Mouse (Mus musculus) heart, adult 18-20 months (tissue): ENCODE data around the gene Egfl6. TPM values are rescaled to one million over a fixed set of nuclear protein-coding genes. Genes with fewer than 3 reads are reported as not detected.

Experiments used
- DNase-seq, 2 experiments: peaks; one replicate each; pipeline ENCODE4 v3.0.0; 2021 to 2022; ENCODE audit warnings: mixed read lengths in 1 of 2
- total RNA-seq, 2 experiments: library from RNA; stranded (reverse); gene quantifications; 2 replicates each; pipeline ENCODE4 v1.2.3; 2021

Egfl6 gene
- total RNA-seq, 2 experiments from 2014 or later, result 0.12 to 0.21 TPM

DNA sequence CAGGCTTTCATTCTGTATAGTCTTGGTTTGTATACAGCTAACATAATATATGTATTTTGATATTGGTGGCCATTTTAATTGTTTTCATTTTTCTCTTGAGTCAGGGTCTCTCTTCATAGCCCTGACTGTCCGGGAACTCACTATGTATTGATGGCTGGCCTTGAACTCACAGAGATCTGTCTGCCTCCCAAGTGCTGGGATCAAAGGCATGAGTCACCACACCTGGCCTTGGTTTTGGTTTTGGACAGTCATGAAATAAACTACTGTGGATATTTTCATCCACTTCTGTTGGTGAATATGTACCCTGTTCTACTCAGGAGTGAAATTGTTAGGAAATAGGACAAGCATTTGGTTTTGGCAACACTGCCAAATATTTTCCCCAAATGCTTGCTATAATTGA lies 68.9 kb downstream of the Egfl6 start:
- DNase-seq, result no peak

DNA sequence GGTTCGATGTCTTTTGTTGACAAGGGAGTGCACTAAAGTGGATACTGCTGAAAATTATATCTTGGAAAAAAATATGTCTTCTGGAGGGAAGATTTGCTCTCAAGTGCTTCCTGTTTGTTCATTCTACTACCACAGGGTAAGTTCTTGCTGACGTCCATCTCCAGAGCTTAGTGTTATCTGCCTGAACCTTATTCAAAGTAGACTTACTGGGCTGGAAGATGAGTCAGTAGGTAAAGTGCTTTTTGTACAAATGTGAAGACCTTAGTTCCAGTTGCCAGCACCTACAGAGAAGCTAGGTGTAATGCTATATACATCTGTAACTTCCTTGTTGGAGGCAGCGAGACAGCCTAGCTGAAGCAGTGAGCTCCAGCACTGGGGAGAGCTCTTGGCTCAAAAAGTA lies 69.6 kb downstream of the Egfl6 start:
- no peak for DNase-seq

DNA sequence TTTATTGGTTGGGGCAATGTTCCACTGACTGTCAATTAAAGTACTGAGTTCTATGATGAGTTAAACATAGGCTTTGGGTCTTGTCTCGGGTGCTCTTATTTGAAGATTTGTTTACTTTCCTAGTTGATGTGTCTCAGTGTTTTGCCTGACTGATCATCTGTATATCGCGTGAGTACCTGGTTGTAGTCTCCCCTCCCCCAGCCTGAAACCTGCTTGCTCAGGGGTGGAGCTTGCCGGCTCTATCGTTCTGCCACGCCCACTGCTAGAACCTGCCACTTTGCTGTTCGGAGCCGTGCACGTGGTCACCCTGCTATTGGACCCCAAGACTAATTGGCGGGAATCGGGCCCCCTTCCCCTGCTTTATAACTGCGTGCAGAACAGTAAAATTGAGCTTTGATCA lies 71.5 kb downstream of the Egfl6 start:
- DNase-seq, result peak in 1 of 2 experiments; percentile 2

DNA sequence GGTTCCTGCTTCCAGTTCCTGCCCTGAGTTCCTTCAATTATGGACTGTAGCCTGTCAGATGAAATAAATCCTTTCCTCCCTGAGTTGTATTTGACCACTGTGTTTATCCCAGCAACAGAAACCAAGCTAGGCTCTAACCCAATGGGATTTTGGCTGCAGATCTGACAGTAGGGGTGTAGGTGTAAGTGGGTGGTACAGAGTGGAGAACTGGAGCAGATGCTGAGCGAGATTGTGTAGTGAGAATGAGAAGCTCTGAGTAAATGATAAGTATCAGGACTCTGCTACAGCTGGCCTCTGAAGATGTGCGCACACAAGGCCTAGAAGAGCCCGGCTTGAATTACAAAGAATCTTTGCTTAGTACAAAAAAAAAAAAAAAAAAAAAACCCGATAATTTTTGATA lies 73.4 kb downstream of the Egfl6 start:
- no peak for DNase-seq

DNA sequence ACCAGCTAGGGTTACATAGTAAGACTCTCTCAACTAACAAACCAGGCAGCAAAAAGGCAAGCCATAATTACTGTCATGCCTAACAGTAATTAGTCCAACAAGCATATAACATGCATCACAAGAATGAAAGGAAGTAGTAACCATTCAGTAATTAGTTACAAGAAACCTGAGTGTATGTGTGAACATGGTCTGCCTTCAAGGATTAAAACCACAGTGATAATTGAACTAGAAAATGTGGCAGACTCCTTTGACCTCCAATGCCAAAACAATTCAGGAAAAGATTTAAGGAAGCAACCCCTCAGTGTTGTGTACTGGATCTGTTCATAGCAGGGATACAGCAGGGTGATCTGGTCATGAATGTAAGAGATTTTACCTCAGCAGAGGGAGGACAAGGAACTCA lies 74.4 kb downstream of the Egfl6 start:
- DNase-seq, result no peak

DNA sequence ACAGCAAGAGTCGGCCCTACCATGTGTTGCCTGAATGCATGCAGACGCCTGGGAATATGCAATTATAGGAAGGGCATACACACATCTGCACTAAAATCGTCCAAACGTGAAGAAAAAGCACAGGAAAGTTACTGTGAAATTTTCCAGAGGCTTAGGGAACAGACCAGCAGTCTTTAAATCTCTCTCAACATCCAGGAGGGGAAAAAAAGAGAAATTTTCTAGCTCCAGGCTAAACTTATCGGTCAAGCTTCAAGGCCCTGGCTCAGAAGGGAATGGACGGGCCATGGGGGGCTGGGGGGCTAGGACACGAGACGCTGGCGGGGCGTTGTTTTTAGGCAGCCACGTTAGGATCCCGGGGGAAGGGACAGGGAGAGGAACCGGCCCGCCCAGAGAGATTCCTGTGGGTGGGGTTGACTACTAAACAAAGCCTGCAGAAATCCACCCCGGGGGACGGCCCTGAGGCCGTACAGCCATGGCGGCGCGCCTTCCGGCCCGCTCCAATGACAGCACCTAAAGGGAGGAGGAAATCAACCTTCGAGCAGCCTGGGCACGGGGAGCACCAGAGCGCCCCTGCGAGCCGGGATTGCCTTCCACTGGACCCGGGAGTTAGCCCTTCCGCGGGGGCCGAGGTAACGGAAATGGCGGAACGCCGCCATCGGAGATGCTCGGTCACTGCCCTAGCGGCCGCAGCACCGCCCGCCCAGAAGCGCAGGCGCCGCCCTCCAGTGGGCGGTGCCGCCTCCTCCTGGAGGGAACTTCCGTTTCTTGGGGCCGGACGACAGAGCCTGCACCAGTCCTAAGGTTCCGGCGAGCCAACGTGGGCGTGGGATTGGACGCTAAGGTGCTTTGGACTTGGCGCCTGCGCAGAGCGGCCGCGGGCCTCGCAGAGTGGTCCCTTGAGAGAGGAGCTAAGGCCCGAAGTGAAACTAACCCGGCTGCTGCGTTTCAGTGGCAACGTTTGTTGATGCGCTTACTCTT lies 75.5 kb downstream of the Egfl6 start:
- peak; percentile 91 to 96 for DNase-seq

DNA sequence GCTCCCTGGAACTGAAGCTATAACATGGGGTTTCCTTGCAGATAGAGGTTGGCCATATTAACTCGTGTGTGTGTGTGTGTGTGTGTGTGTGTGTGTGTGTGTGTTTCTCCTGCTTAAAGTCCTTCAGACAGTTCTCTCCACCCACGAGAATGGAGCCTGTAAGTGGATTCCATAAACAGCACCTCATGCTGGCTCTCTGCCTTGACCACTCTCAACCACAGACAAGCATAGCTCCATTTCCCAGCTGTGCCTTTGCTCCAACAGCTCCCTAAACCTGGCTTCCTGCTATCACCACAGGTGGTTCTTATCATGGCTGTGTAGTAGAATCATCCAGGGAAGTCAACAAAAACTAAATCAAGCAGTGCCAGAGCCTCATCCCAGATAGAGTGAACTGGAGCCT lies 81.1 kb downstream of the Egfl6 start:
- DNase-seq, result peak; percentile 13 to 21

DNA sequence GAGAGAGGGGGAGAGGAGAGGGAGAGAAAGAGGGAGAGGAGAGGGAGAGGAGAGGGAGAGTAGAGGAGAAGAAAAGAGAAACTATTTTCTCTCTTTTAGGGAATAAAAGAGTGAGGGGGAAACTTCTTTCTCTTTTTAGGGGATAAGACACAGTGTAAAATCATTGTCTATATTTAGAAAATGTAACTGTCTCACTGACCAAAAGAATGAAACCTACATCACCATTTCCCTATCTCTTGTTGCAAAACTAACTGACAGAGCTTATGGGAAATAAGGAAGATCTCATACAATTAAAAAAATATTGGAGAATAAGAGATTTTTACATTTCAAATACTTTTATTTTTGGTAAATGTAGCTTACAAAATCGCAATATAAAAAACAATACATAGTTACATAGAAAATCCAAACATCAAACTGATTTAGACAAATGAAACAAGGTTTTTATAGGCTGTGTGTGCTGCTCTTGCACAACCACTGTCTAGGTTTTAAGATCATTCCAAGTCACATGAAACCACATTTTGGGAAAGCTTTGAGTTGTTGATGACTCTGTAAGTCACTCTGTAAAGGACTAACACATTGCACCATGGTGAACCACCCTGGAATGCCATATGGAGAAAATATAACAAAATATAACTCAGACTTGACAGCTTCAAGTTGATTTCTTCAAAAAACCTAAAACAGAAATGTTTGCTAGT lies 85.9 kb downstream of the Egfl6 start:
- DNase-seq, result no peak

DNA sequence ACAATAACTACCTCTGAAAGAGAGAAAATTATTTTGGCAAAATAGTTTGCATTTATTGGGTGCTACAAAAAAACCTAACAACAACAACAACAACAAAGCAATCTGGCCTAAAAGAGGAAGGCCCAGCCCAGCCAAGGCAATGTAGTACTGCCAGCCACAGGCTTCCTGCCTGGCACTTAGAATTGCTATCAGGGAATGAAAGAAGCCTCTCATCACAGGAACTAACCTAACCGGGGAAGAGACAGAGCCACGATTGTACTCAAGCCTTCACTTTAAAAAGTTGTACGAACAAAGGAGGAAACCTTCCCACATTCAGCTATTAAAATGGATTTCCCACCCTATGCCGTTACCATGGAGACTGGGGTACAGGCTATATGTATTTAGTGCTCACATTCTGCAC lies 87.7 kb downstream of the Egfl6 start:
- no peak for DNase-seq

DNA sequence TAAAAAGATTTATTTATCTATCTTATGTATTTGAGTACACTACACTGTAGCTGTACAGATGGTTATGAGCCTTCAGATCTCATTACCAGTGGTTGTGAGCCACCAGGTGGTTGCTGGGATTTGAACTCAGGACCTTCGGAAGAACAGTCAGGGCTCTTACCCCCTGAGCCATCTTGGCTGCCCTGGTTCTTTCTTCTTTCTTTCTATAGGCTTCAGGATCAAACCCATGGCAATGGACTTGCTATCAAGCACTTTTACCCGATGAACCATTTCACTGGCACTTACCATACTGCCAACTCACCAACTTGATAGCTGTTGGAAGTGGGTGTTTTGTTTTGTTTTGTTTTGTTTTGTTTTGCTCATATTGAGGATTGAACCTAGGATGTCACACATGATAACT lies 90.5 kb downstream of the Egfl6 start:
- DNase-seq, result no peak

DNA sequence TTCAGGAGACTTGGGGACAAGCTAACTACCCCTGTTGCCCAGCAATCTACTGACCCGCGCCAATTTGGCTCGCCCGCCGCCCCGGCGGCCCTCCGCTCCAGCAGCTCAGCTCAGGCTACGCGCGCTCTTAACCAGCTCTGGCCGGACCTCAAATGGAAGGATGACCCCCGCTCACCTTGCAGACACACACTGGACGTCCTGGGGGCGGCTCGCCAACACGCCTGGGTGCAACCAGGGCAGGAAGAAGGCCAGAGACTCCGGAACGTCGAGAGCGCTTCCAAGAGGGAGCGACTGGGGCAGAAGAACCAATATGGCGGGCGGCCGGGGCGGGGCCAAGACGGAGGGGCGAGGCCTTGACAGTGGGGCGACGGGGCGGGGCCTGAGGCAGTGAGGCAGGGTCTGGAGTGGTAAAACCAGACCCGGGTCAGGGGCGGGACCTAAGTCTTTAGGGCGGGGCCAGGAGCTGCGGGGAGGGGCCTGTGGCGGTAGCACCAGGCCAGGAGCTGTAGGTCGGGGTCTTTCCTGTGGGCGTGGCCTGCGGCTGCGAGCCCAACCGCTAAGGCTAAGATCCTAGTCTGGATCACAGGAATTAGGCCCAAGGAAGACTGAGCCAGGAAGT lies 106.0 kb downstream of the Egfl6 start, which contains the start of gene Rab9:
Gene Rab9 (minus strand): TSS at position 503 of the 619 bp plus-strand sequence.
- peak; percentile 93 to 95 for DNase-seq

DNA sequence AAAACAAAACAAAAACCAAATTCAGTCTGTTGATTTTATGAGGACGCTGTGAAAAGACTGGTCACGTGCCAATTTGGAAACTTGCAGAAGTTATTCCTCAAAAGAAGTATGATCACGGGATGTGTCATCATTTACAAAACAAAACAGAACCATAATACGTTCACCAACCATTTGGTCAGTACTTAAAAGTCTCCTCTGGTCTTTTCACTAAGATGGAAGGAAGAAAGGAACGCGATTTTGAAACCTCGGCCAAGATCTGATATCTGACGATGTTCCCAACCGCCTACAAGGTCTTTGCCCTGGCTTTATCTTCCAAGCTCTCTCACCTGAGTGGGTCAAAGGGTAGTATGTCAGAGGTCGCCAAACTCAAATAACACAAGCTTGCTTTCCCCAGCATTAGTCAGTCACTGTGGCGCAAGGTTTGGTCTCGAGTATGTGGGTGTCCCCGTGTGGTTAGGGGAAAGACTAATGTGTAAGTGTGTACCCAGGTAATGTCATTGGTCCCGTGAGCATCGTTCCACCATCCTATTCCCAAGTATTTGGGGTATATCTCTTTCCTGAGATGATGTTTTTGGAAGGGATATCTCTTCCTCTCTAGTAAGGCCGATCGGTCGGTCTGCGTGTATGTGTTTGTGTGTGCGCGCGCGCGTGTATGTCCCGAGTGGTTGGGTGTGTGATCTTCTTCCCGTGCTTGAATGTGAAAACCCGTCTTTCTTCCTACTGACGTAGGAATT lies 106.7 kb downstream of the Egfl6 start:
- peak; percentile 29 to 42 for DNase-seq

DNA sequence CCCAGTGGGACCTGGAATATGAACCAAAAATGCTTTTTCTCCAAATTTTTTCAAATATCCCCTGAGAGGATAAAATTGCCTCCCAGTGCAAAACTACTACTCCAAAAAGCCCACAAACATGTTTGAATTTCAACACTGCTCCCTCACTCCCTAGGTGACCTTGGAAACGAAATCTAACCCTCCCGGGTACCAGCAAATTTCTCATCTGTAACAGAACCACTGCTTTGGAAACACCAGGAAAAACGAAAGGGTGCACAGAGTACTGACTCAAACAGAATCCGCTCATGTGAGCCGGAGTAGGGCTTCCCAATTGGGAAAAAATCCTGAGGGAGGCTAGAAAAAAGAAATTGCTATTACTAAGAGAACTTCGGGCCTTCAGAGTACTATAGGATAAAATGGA lies 108.1 kb downstream of the Egfl6 start:
- DNase-seq, result no peak

Other genes starting within 250 kb of the Egfl6 start
- 10 to 100 TPM; 14.4 to 15.6 TPM for gene Trappc2, start 145.1 kb downstream of the Egfl6 start, total RNA-seq
- 1 to 10 TPM; 3.9 to 5.5 TPM for gene Ofd1, start 145.0 kb downstream of the Egfl6 start, total RNA-seq
- gene Rab9, start 105.9 kb downstream of the Egfl6 start, total RNA-seq, result 10 to 100 TPM; 21.5 to 27.9 TPM
- 1 to 10 TPM; 1.2 to 3.0 TPM for gene Tceanc, start 67.2 kb downstream of the Egfl6 start, total RNA-seq